Mouse (Mus musculus) spleen, adult 12 weeks (tissue): ENCODE data around the gene Fbxw13.
"Not testable (repeated sequence)": the region's sequence is repeated elsewhere in the genome, so short reads cannot be mapped to it uniquely, and the experiment has no call there.

ENCODE experiments used
- DNase-seq: peaks from one replicate; pipeline ENCODE4 v3.0.0; 2022; ENCODE audit warnings: low spot score

Gene Fbxw13

GRCm38 (mm10) chr9:109195875-109196274 is at the start of gene Fbxw13:
TSS of gene Fbxw13 (minus strand) at chr9:109195975.
- DNase-seq, result not testable (repeated sequence)

DNA sequence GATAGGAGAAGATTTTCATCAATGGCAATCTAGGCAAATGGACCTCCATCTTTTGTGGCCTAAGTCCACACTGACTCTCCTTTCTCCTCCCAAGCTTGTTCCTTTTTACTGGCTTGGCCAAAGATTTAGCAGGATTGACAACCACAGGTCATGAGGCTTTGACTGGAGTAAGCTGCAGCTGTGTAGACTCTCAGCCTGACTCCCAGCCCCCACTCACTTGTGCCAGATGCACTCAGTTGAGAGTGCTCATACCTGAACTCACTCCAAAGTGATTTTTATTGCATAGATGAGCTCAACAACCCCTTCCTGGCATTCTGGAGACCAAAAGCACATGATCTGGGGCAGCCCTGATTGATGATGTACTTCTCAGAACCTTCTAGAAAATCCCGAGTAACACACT is 38.9 kb upstream of the Fbxw13 start, which contains the start of gene Fbxw20:
TSS of gene Fbxw20 (minus strand) at position 101 of the 400 bp plus-strand sequence.
- DNase-seq, result no peak

DNA sequence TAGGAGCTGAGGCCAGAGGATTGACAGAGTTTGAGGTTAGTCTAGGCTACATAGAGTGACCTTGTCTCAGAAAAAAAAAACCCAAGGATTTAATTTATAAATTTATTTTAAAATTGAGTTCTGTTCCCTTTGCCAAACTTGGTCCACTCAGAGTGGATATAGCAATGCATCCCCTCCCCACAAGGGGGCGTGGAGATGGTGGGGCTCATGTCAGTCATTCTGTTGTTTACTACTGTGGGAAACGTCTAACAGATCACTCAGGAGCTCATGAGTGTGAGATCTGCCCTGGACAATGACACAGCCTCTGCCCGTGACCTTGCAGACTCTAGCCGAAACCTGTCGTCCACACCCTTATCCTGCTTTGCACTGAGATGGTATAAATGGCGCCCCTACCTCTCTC is 22.7 kb upstream of the Fbxw13 start:
- no peak for DNase-seq

GRCm38 (mm10) chr9:109201347-109201746 is 5.6 kb upstream of the Fbxw13 start:
- DNase-seq, result not testable (repeated sequence)

DNA sequence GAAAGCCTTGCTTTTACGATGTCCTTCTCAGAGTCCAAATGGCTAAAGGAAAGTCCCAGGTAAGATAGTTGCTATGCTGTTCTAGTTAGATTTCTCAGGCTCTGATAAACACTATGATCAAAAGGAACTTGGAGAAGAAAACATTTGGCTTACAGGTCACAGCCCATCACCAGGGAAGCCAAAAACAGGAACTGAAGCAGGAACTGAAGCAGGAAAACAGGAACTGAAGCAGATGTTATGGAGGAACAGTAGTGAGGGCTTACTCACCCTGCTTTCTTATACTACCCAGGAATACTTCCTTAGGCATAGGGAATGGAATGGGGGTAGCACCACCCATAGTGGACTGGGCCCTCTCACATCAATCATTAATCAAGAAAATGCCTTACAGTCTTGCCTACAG is 4.6 kb upstream of the Fbxw13 start:
- no peak for DNase-seq

DNA sequence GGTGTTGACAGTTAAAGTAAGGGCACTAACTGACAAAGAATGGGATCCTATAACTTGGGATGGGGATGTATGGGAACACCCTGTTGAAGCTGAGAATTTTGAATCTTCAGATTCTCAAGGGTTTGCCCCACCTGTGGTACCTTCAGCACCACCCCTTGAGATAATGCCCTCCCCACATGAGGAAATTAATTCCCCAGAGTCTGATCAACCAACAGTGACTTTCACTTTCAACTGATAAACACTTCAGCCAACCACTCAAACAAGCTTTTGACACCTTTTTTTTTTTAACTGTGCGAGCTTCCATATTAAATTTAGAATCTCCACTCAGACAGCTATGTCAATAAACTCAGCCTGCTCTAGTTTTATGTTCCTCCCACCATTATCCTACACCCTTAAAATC is 3.6 kb upstream of the Fbxw13 start:
- no peak for DNase-seq

DNA sequence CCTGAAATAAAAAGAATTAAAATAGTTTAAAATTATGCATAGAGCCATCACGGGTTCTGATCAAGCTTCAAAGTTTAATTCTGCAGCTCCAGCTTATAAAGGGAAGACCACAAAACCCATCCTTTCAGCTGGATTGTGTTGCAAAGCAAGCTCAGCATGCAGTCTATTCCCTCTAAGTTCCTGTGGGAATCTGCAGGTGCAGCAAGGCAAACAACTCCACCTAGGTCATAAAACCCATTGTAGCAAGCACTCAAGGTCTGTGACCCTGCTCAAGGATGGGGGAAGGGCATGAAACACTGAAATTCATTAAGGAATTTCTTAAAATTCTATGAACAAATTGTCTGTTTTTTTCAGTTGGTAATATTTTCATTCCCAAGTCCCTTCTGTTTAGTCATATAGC is 18.6 kb downstream of the Fbxw13 start:
- no peak for DNase-seq

- no peak for DNase-seq
Observed at GRCm38 (mm10) chr9:109176301-109176700, 19.5 kb downstream of the Fbxw13 start.

DNA sequence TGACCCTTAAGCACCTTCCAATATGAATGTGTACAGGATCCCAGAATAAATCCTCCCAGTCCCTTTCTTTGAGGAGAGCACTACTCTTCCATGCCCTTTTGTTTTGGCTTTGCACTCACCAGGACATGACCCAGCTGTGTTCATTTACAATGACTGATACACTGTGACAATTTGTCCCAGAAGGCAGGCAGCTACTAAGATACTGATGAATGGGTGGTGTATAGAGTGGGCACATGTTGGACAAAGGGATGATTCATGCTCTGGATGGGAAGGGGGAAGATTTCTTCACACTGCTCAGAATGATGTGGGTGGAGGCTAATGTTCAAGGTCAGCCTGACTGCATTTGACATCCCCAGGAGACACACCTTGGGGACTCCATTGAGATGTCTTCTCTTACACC is 28.5 kb downstream of the Fbxw13 start:
- no peak for DNase-seq

DNA sequence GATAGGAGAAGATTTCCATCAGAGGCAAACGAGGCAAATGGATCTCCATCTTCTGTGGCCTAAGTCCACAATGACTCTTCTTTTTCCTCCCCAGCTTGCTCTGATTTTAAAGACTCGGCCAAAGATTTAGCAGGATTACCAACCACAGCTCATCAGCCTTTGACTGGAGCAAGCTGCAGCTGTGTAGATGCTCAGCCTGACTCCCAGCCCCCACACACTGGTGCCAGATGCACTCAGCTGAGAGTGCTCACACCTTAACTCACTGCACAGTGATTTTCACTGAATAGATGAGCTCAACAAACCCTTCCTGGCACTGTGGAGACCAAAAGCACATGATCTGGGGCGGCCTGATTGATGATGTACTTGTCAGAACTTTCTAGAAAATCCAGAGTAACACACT is 33.8 kb downstream of the Fbxw13 start, which contains the start of gene Fbxw21:
TSS of gene Fbxw21 (minus strand) at position 101 of the 400 bp plus-strand sequence.
- DNase-seq, result no peak

GRCm38 (mm10) chr9:109140414-109140813 is 55.4 kb downstream of the Fbxw13 start:
- not testable (repeated sequence) for DNase-seq

DNA sequence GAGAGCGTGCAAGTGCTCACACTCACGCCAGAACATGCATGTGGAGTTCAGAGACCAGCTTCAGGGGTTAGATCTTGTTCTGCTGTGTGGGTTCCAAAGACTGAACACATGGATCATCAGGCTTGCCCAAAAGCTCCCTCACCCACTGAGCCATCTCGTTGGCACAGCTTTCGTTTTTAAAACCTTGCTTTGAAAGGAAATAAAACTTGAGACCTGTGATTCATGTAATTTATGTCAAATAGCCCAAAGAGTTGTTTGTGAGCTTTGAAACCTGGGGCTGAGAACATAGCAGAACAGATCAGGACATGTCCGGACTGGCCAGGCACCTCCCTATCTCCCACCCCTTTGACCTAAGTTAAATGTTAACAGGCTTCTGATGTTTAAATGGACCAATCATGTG is 65.7 kb downstream of the Fbxw13 start:
- no peak for DNase-seq
